Mouse (Mus musculus): Measurements from ENCODE around the gene Znfx1.
A peak's percentile ranks its signal among the peaks of the same experiment; 100 is the strongest.

The Znfx1 gene

GRCm38 (mm10) chr2:167062965-167063880 is at the start of gene Znfx1:
Gene Znfx1 (minus strand): TSS chr2:167063015.
- peak; percentile 97 for DNase-seq (ENCODE audit: low spot score)

- DNase-seq (ENCODE audit: low spot score) = no peak
These were observed 49.4 kb upstream of the Znfx1 start for GRCm38 (mm10) chr2:167112259-167112658.

- DNase-seq (ENCODE audit: low spot score) = no peak
These were observed 46.7 kb upstream of the Znfx1 start for GRCm38 (mm10) chr2:167109506-167109905.

GRCm38 (mm10) chr2:167103546-167103945 is 40.7 kb upstream of the Znfx1 start:
- DNase-seq (ENCODE audit: low spot score) = no peak

- DNase-seq (ENCODE audit: low spot score) = no peak
These were observed 39.1 kb upstream of the Znfx1 start for GRCm38 (mm10) chr2:167101743-167102441.

- no peak for DNase-seq (ENCODE audit: low spot score)
These were observed 31.9 kb upstream of the Znfx1 start for GRCm38 (mm10) chr2:167094688-167095087.

GRCm38 (mm10) chr2:167093171-167093900 is 30.5 kb upstream of the Znfx1 start:
- DNase-seq (ENCODE audit: low spot score) = no peak

- DNase-seq (ENCODE audit: low spot score) = no peak
These were observed 27.5 kb upstream of the Znfx1 start for GRCm38 (mm10) chr2:167090271-167090670.

- DNase-seq (ENCODE audit: low spot score) = no peak
These were observed 24.0 kb upstream of the Znfx1 start for GRCm38 (mm10) chr2:167086836-167087235.

GRCm38 (mm10) chr2:167086092-167086491 is 23.3 kb upstream of the Znfx1 start:
- DNase-seq (ENCODE audit: low spot score) = no peak

- DNase-seq (ENCODE audit: low spot score) = no peak
These were observed 18.8 kb upstream of the Znfx1 start for GRCm38 (mm10) chr2:167081639-167082038.

GRCm38 (mm10) chr2:167081135-167081534 is 18.3 kb upstream of the Znfx1 start:
- DNase-seq (ENCODE audit: low spot score) = no peak

- DNase-seq (ENCODE audit: low spot score) = no peak
These were observed 17.6 kb upstream of the Znfx1 start for GRCm38 (mm10) chr2:167080387-167080786.

- DNase-seq (ENCODE audit: low spot score) = no peak
These were observed 16.9 kb upstream of the Znfx1 start for GRCm38 (mm10) chr2:167079535-167080257.

GRCm38 (mm10) chr2:167078931-167079495 is 16.2 kb upstream of the Znfx1 start:
- DNase-seq (ENCODE audit: low spot score) = no peak

- no peak for DNase-seq (ENCODE audit: low spot score)
These were observed 15.7 kb upstream of the Znfx1 start for GRCm38 (mm10) chr2:167078486-167078885.

GRCm38 (mm10) chr2:167077199-167077962 is 14.6 kb upstream of the Znfx1 start:
- DNase-seq (ENCODE audit: low spot score) = no peak

- DNase-seq (ENCODE audit: low spot score) = no peak
These were observed 13.9 kb upstream of the Znfx1 start for GRCm38 (mm10) chr2:167076759-167077158.

GRCm38 (mm10) chr2:167076352-167076751 is 13.5 kb upstream of the Znfx1 start:
- DNase-seq (ENCODE audit: low spot score) = no peak

GRCm38 (mm10) chr2:167074587-167074986 is 11.8 kb upstream of the Znfx1 start:
- no peak for DNase-seq (ENCODE audit: low spot score)

Data from yolk sac, embryonic 10.5 days (tissue).